Mouse (Mus musculus) left cerebral cortex, postnatal 25 days (tissue): Measurements from ENCODE around the gene Ccl4. TPM values are rescaled to one million over a fixed set of nuclear protein-coding genes. Genes with fewer than 3 reads are reported as not detected.

Experiments
- DNase-seq, 2 experiments: peaks; one replicate each; pipeline ENCODE4 v3.0.0; 2022; ENCODE audit warnings: low spot score in 2 of 2, mixed read lengths in 1 of 2
- intact Hi-C: fragments of 180-260 bp; cut with DNase I; formaldehyde crosslinking; loops from one replicate; pipeline ENCODE4 v1.15.1; 2025
- total RNA-seq, 2 experiments: library from RNA; stranded (reverse); gene quantifications; 2 replicates each; pipeline ENCODE4 v1.2.3; 2021

The Ccl4 gene
- total RNA-seq, 2 experiments from 2014 or later = not detected

GRCm38 (mm10) chr11:83657508-83657907 is 4.9 kb upstream of the Ccl4 start:
- intact Hi-C loops = no loop called here
- peak; percentile 4 to 19 for DNase-seq

GRCm38 (mm10) chr11:83658797-83659196 is 3.6 kb upstream of the Ccl4 start:
- no peak for DNase-seq
- intact Hi-C loops = no loop called here

- no peak for DNase-seq
- intact Hi-C loops = no loop called here
Measured at GRCm38 (mm10) chr11:83663532-83663931, 1.1 kb downstream of the Ccl4 start.

- no peak for DNase-seq
- intact Hi-C loops = no loop called here
Measured at GRCm38 (mm10) chr11:83671743-83672142, 9.4 kb downstream of the Ccl4 start.

GRCm38 (mm10) chr11:83675665-83676064 is 13.3 kb downstream of the Ccl4 start:
- intact Hi-C loops = loop anchor here (1.0 kb wide), 1 partner anchor 21 kb away; no protein-coding TSS in a partner anchor
- DNase-seq = no peak

- intact Hi-C loops = no loop called here
- no peak for DNase-seq
Measured at GRCm38 (mm10) chr11:83689918-83690317, 27.5 kb downstream of the Ccl4 start.

- intact Hi-C loops = no loop called here
- DNase-seq = no peak
Measured at GRCm38 (mm10) chr11:83692008-83692407, 29.6 kb downstream of the Ccl4 start.

- intact Hi-C loops = loop anchor here (1.0 kb wide), 1 partner anchor 16 kb away; no protein-coding TSS in a partner anchor
- DNase-seq = no peak
Measured at GRCm38 (mm10) chr11:83703705-83704104, 41.3 kb downstream of the Ccl4 start, which contains the start of gene Wfdc17. Gene Wfdc17, plus strand, starts transcription at chr11:83703991.

GRCm38 (mm10) chr11:83708715-83709114 is 46.3 kb downstream of the Ccl4 start, which contains the start of gene Wfdc18:
Gene Wfdc18, plus strand, starts transcription at chr11:83709015.
- intact Hi-C loops = no loop called here
- no peak for DNase-seq

GRCm38 (mm10) chr11:83709683-83710082 is 47.3 kb downstream of the Ccl4 start:
- intact Hi-C loops = no loop called here
- peak; percentile 8 to 38 for DNase-seq

- no peak for DNase-seq
- intact Hi-C loops = loop anchor here (1.0 kb wide), 1 partner anchor 15 kb away; no protein-coding TSS in a partner anchor
Measured at GRCm38 (mm10) chr11:83712671-83713070, 50.3 kb downstream of the Ccl4 start.

- no peak for DNase-seq
Measured at GRCm38 (mm10) chr11:83713925-83714324, 51.5 kb downstream of the Ccl4 start.

More at GRCm38 (mm10) chr11:83713925-83714324, 51.5 kb downstream of the Ccl4 start:
- intact Hi-C loops = loop anchor here (1.0 kb wide), 1 partner anchor 17 kb away; no protein-coding TSS in a partner anchor

Other genes with a start within 250 kb of the Ccl4 start
- under 1 TPM in 1 of 2 experiments, not detected in 1; 0.18 TPM for gene Gas2l2, start 233.1 kb upstream of the Ccl4 start, total RNA-seq
- gene 1700020L24Rik, start 224.9 kb upstream of the Ccl4 start, total RNA-seq = not detected
- gene Mmp28, start 199.5 kb upstream of the Ccl4 start, total RNA-seq = 1 to 10 TPM; 3.9 to 4.3 TPM
- gene Taf15, start 189.5 kb upstream of the Ccl4 start, total RNA-seq = 10 to 100 TPM; 48.4 to 65.7 TPM
- not detected for gene Heatr9, start 140.4 kb upstream of the Ccl4 start, total RNA-seq
- not detected for gene Ccl5, start 132.1 kb upstream of the Ccl4 start, total RNA-seq
- 1 to 10 TPM; 3.6 to 7.9 TPM for gene Ccl9, start 83.9 kb upstream of the Ccl4 start, total RNA-seq
- 1 to 10 TPM; 1.7 to 2.4 TPM for gene Ccl6, start 69.5 kb upstream of the Ccl4 start, total RNA-seq
- not detected for gene Rpl9-ps1, start 17.0 kb upstream of the Ccl4 start, total RNA-seq
- gene Ccl3, start 13.2 kb upstream of the Ccl4 start, total RNA-seq = not detected
- not detected for gene Wfdc17, start 41.4 kb downstream of the Ccl4 start, total RNA-seq
- 1 to 10 TPM; 1.9 to 3.1 TPM for gene Wfdc18, start 46.4 kb downstream of the Ccl4 start, total RNA-seq
- not detected for gene Wfdc21, start 84.4 kb downstream of the Ccl4 start, total RNA-seq
- gene Heatr6, start 91.1 kb downstream of the Ccl4 start, total RNA-seq = 10 to 100 TPM; 12.3 to 14.8 TPM
- under 1 TPM; 0.18 to 0.30 TPM for gene Hnf1b, start 187.5 kb downstream of the Ccl4 start, total RNA-seq